Mouse (Mus musculus): Measurements from ENCODE around the gene Tbl3. TPM values are rescaled to one million over a fixed set of nuclear protein-coding genes. Genes with fewer than 3 reads are reported as not detected.
A peak's percentile ranks its signal among the peaks of the same experiment; 100 is the strongest.

The Tbl3 gene
- polyA plus RNA-seq, 1 experiment from 2014 or later = 33.4 TPM

DNA sequence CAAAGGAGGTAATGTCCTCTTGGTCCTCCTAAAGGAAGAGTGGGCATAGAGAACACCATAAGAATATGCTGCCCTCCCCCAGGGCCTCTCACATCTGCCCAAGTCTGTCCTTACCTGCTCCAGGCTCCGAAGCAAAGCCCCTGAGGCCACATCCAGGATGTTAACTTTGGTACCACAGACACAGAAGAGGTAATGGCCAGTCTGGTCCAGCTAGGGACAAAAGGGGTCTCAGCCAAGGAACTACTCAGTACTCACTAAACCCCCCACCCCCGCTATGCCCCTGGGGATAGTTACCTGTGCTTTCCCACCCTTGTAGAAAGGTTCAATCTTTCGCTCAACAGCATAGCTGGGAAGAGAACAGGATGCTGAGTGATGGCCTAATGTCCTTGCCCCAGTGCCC, 1.6 kb downstream of the Tbl3 start:
- H3K36me3 ChIP-seq (ENCODE audit: insufficient read depth, low read length) = peaks cover 4% of the 10 kb centered on the region; the same call in 1 of the 2 replicates
- H3K27me3 ChIP-seq (replicated peaks; ENCODE audit: insufficient read depth, low read length) = no peaks in the 10 kb centered on the region
- H3K9me3 ChIP-seq (ENCODE audit: low read length) = no peaks in the 10 kb centered on the region
- H3K27ac ChIP-seq (ENCODE audit: low read length) = no peak overlapping the region
- no peak for TF ChIP-seq EP300 (IDR thresholded peaks at IDR 0.05)
- no peak for TF ChIP-seq CTCF (IDR thresholded peaks at IDR 0.05)
- DNase-seq (ENCODE audit: low spot score) (no peak), ATAC-seq (no peak)
- H3K4me3 ChIP-seq (ENCODE audit: low read depth, low read length) = no peak overlapping the region
- WGBS = 95% methylated on average over 3 of the region's 3 CpGs
- H3K4me2 ChIP-seq (replicated peaks; ENCODE audit: low read depth, low read length) = no peak overlapping the region
- no peak overlapping the region for H3K9ac ChIP-seq (replicated peaks; ENCODE audit: low read depth)
- H3K4me1 ChIP-seq (ENCODE audit: insufficient read depth, low read depth, low read length) = 0 out of 2 replicates have a peak, but pooled peaks cover 3% of the 10 kb centered on the region

DNA sequence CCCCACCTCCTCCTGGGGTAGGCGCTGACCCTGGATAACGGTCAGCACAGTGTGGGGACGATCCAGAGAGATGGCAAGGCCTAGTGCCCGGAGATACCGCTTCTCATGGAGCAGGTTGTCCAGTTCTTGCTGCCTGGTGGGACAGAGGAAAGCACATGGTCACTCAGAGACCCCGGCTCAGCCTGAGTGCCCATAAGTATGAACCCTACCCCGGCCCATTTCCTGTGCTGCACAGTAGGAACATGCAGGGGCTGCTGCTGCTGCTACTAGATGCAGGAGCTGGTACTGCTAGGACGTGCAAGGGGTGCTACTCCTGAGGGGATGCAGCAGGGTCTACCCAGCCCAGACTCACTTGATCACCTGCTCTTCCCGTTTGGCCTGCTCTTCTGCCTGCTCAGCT, 6.2 kb downstream of the Tbl3 start:
- H3K4me2 ChIP-seq (replicated peaks; ENCODE audit: low read depth, low read length) = no peak overlapping the region
- H3K9ac ChIP-seq (replicated peaks; ENCODE audit: low read depth) = no peak overlapping the region
- no peak for ATAC-seq
- no peaks in the 10 kb centered on the region for H3K4me1 ChIP-seq (ENCODE audit: insufficient read depth, low read depth, low read length)
- TF ChIP-seq EP300 (IDR thresholded peaks at IDR 0.05) (no peak), CTCF (IDR thresholded peaks at IDR 0.05) (no peak)
- no peaks in the 10 kb centered on the region for H3K27me3 ChIP-seq (replicated peaks; ENCODE audit: insufficient read depth, low read length)
- DNase-seq (ENCODE audit: low spot score) = no peak
- 86% methylated on average over 9 of the region's 9 CpGs for WGBS
- H3K27ac ChIP-seq (ENCODE audit: low read length) = no peak overlapping the region
- H3K36me3 ChIP-seq (ENCODE audit: insufficient read depth, low read length) = peaks cover 10% of the 10 kb centered on the region; the same call in 1 of the 2 replicates
- no peaks in the 10 kb centered on the region for H3K9me3 ChIP-seq (ENCODE audit: low read length)
- no peak overlapping the region for H3K4me3 ChIP-seq (ENCODE audit: low read depth, low read length)

DNA sequence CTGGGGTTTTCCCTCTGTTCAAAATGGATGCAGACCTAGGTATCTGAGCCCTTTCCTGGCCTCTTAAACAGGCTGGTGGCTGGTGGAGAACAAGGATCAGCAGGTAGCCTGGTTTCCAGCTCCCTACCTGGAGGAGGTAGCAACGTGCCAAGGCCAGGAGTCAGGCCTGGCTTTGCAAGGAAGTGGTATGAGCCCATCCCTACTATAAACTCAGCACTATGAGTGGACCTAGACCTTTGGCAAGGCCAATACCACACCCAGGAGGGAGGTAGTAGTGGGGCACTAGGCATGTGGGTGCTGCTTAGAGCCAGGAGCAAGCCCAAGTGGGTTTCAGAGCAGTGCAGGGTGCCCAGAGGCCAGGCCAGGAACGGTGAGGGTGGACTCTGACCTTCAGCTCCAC, 8.0 kb downstream of the Tbl3 start:
- Histone ChIP-seq H3K9me3 (ENCODE audit: low read length) (no peaks in the 10 kb centered on the region), H3K9ac (replicated peaks; ENCODE audit: low read depth) (no peak overlapping the region), H3K4me3 (ENCODE audit: low read depth, low read length) (no peak overlapping the region), H3K4me1 (ENCODE audit: insufficient read depth, low read depth, low read length) (no peaks in the 10 kb centered on the region), H3K36me3 (ENCODE audit: insufficient read depth, low read length) (peaks cover 10% of the 10 kb centered on the region; the same call in 1 of the 2 replicates), H3K4me2 (replicated peaks; ENCODE audit: low read depth, low read length) (no peak overlapping the region), H3K27me3 (replicated peaks; ENCODE audit: insufficient read depth, low read length) (no peaks in the 10 kb centered on the region), H3K27ac (ENCODE audit: low read length) (no peak overlapping the region)
- no peak for ATAC-seq
- DNase-seq (ENCODE audit: low spot score) = no peak
- 77% methylated on average over 2 of the region's 2 CpGs for WGBS
- no peak for TF ChIP-seq CTCF (IDR thresholded peaks at IDR 0.05)
- TF ChIP-seq EP300 (IDR thresholded peaks at IDR 0.05) = no peak

DNA sequence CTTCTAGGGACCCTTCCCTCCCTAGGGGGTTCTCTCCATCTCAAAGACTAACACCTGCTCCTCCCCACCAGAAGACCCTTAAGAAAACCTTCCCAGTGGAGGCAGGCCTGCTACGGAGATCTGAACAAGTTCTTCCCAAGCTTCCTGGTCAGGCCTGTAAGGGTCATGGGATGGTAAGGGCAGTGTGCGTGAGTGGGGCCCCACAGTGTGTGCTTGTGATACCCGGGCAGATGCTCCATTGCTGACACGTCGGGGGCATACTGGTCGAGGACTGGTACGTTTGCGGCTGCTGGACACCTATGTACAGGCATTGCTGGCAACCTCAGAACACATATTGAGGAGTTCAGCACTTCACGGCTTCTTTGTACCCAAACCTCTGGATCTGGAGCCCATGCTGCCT, 8.7 kb downstream of the Tbl3 start:
- Histone ChIP-seq H3K27me3 (replicated peaks; ENCODE audit: insufficient read depth, low read length) (no peaks in the 10 kb centered on the region), H3K4me2 (replicated peaks; ENCODE audit: low read depth, low read length) (no peak overlapping the region), H3K27ac (ENCODE audit: low read length) (no peak overlapping the region), H3K36me3 (ENCODE audit: insufficient read depth, low read length) (peaks cover 10% of the 10 kb centered on the region; the same call in 1 of the 2 replicates), H3K4me1 (ENCODE audit: insufficient read depth, low read depth, low read length) (no peaks in the 10 kb centered on the region), H3K4me3 (ENCODE audit: low read depth, low read length) (no peak overlapping the region), H3K9me3 (ENCODE audit: low read length) (no peaks in the 10 kb centered on the region), H3K9ac (replicated peaks; ENCODE audit: low read depth) (no peak overlapping the region)
- WGBS = 55% methylated on average over 9 of the region's 9 CpGs
- TF ChIP-seq EP300 (IDR thresholded peaks at IDR 0.05) = no peak
- TF ChIP-seq CTCF (IDR thresholded peaks at IDR 0.05) = no peak
- no peak for DNase-seq (ENCODE audit: low spot score)
- ATAC-seq = no peak

DNA sequence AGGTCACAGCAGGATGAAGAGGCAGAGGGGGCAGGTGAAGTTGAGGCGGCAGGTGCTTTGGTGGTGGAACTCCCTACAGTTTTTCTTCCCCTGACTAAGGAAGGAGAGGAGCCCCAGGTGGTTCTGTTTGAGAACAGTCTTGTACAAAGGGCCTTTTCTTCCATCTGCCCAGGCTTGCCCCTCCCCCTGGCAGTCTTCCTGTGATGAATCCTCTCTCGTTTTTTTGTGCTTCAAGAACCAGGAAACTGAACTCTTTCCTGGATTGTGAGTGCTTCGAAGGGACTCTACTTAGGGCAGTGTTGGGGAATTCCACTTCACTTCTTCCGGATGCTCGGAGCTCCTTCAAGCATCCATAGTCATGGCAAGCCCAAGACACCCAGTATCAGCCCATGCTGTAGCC, 9.5 kb downstream of the Tbl3 start:
- 10% methylated on average over 5 of the region's 5 CpGs for WGBS
- no peak overlapping the region for H3K4me3 ChIP-seq (ENCODE audit: low read depth, low read length)
- H3K9me3 ChIP-seq (ENCODE audit: low read length) = no peaks in the 10 kb centered on the region
- H3K36me3 ChIP-seq (ENCODE audit: insufficient read depth, low read length) = peaks cover 10% of the 10 kb centered on the region; the same call in 1 of the 2 replicates
- TF ChIP-seq EP300 (IDR thresholded peaks at IDR 0.05) (no peak), CTCF (IDR thresholded peaks at IDR 0.05) (no peak)
- ATAC-seq (no peak), DNase-seq (ENCODE audit: low spot score) (peak; percentile 63)
- no peak overlapping the region for H3K4me2 ChIP-seq (replicated peaks; ENCODE audit: low read depth, low read length)
- H3K4me1 ChIP-seq (ENCODE audit: insufficient read depth, low read depth, low read length) = no peaks in the 10 kb centered on the region
- no peak overlapping the region for H3K9ac ChIP-seq (replicated peaks; ENCODE audit: low read depth)
- H3K27ac ChIP-seq (ENCODE audit: low read length) = no peak overlapping the region
- no peaks in the 10 kb centered on the region for H3K27me3 ChIP-seq (replicated peaks; ENCODE audit: insufficient read depth, low read length)

DNA sequence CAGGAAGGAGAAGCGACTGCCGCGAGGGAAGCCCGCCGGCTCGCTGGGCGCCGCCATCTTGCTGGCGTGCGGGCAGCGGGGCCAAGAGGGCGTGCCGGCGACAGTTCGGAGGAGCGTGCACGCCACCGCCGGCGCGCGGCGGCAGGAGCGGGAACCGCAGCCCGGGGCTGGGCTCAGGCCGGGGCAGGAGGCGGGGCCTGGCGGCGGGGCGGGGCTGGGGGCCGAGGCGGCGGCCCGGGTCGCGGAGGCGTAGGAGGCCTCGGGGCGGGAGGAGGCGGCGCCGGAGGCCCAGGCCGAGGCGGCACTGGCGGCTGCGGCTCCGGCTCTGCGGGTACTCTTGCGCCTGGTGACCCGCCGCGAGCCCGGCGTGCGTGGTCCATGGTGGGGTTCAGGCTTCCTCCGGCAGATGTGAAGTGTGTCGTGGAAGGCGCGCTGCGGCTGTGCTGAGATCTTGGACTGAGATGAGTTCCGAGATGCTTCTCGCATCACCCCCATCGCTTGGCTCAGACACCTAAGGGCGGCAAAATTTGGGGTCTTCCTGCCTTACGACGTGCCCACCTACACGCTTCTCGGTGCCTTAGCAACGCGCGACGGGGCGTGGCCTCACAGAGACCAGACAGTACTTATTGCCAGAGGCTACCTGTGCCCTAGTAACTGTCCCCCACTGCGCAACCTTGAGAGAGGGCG, 11.3 kb downstream of the Tbl3 start, which contains the start of the genes Gfer and Noxo1:
Gfer (minus strand) TSS at position 146 of the 687 bp plus-strand sequence.
Noxo1 (plus strand) TSS at position 224 of the 687 bp plus-strand sequence.
- ATAC-seq (peak; percentile 96), DNase-seq (ENCODE audit: low spot score) (peak; percentile 94)
- H3K27me3 ChIP-seq (replicated peaks; ENCODE audit: insufficient read depth, low read length) = no peaks in the 10 kb centered on the region
- TF ChIP-seq CTCF (IDR thresholded peaks at IDR 0.05) (peak; percentile 50), EP300 (IDR thresholded peaks at IDR 0.05) (no peak)
- peak within 1 kb of the TSS; percentile 78 for H3K27ac ChIP-seq (ENCODE audit: low read length)
- H3K36me3 ChIP-seq (ENCODE audit: insufficient read depth, low read length) = 0 out of 2 replicates have a peak, but pooled peaks cover 6% of the 10 kb centered on the region
- H3K4me2 ChIP-seq (replicated peaks; ENCODE audit: low read depth, low read length) = peak within 1 kb of the TSS; percentile 82
- 1% methylated on average over 69 of the region's 76 CpGs for WGBS
- no peaks in the 10 kb centered on the region for H3K4me1 ChIP-seq (ENCODE audit: insufficient read depth, low read depth, low read length)
- H3K4me3 ChIP-seq (ENCODE audit: low read depth, low read length) = peak within 1 kb of the TSS; percentile 69
- H3K9me3 ChIP-seq (ENCODE audit: low read length) = no peaks in the 10 kb centered on the region
- peak within 1 kb of the TSS; percentile 59 for H3K9ac ChIP-seq (replicated peaks; ENCODE audit: low read depth)

Measured in lung, postnatal 0 days (tissue).